Mouse (Mus musculus): Measurements from ENCODE around the gene Hoxd13. TPM values are rescaled to one million over a fixed set of nuclear protein-coding genes. Genes with fewer than 3 reads are reported as not detected.
A peak's percentile ranks its signal among the peaks of the same experiment; 100 is the strongest.

Hoxd13 gene
- polyA plus RNA-seq, 1 experiment from 2014 or later = 59.8 TPM

DNA sequence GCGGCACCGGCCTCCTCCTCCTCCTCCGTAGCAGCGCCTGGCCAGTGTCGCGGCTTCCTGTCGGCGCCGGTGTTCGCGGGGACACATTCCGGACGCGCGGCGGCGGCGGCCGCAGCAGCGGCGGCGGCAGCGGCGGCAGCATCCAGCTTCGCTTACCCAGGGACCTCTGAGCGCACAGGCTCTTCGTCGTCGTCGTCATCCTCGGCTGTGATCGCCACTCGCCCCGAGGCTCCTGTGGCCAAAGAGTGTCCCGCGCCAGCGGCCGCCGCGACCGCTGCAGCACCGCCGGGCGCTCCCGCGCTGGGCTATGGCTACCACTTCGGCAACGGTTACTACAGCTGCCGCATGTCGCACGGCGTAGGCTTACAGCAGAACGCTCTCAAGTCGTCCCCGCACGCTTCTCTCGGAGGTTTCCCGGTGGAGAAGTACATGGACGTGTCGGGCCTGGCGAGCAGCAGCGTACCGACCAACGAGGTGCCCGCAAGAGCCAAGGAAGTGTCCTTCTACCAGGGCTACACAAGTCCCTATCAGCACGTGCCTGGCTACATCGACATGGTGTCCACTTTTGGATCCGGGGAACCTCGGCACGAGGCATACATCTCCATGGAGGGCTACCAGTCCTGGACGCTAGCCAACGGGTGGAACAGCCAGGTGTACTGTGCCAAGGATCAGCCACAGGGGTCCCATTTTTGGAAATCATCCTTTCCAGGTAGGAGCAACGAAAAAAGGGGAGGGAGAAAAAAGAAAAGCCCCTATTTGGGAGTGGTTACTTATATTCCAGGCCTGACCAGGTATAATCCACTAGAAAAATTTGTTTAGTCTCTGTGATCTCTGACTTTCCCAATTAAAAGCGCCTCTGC lies 490 bp downstream of the Hoxd13 start:
- Histone ChIP-seq H3K36me3 (ENCODE audit: control insufficient read depth, insufficient read depth, low read length) (no peaks in the 10 kb centered on the region), H3K9ac (ENCODE audit: low read length) (peak overlapping the region; percentile 90), H3K9me3 (ENCODE audit: control insufficient read depth, low read length) (no peaks in the 10 kb centered on the region), H3K27ac (replicated peaks; ENCODE audit: low read depth, low read length) (peak overlapping the region; percentile 84), H3K4me2 (ENCODE audit: low read depth, severe bottlenecking) (peak overlapping the region; percentile 88), H3K27me3 (ENCODE audit: control insufficient read depth, insufficient read depth, low read length) (peaks cover 45% of the 10 kb centered on the region), H3K4me1 (ENCODE audit: control insufficient read depth, insufficient read depth, low read length) (peaks cover 7% of the 10 kb centered on the region; the same call in 1 of the 2 replicates), H3K4me3 (ENCODE audit: low read depth, low read length) (peak overlapping the region; percentile 63)
- DNase-seq (ENCODE audit: low spot score) (no peak), ATAC-seq (ENCODE audit: insufficient number of reproducible peaks, low FRiP score, low TSS enrichment, low read depth) (peak; percentile 23; the same call in 1 of the 2 replicates)
- under 1% methylated on average over 62 of the region's 74 CpGs for WGBS

DNA sequence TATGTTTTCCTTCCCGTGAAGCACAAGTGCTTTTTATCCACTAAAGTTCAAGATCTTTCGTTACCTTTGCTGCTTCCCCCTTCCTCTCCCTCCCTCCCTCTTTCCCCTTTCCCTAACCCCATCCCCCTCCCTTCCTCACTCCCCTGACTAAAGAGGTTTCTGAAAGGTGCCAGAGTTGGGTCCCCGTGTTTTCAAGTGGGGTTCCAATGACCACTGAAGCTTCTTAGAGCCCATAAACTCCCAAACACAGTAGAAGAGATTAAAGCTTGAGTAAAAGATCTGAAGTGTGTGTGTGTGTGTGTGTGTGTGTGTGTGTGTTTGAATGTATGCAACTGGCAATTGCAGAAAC lies 1.1 kb downstream of the Hoxd13 start:
- no peak for ATAC-seq (ENCODE audit: insufficient number of reproducible peaks, low FRiP score, low TSS enrichment, low read depth)
- Histone ChIP-seq H3K4me3 (ENCODE audit: low read depth, low read length) (peak overlapping the region; percentile 63), H3K9ac (ENCODE audit: low read length) (peak overlapping the region; percentile 90), H3K4me1 (ENCODE audit: control insufficient read depth, insufficient read depth, low read length) (peaks cover 13% of the 10 kb centered on the region; the same call in 1 of the 2 replicates), H3K36me3 (ENCODE audit: control insufficient read depth, insufficient read depth, low read length) (no peaks in the 10 kb centered on the region), H3K9me3 (ENCODE audit: control insufficient read depth, low read length) (no peaks in the 10 kb centered on the region), H3K27ac (replicated peaks; ENCODE audit: low read depth, low read length) (peak overlapping the region; percentile 84), H3K27me3 (ENCODE audit: control insufficient read depth, insufficient read depth, low read length) (peaks cover 44% of the 10 kb centered on the region), H3K4me2 (ENCODE audit: low read depth, severe bottlenecking) (peak overlapping the region; percentile 88)
- WGBS = 0% methylated on average over 3 of the region's 3 CpGs
- peak; percentile 42 for DNase-seq (ENCODE audit: low spot score)

DNA sequence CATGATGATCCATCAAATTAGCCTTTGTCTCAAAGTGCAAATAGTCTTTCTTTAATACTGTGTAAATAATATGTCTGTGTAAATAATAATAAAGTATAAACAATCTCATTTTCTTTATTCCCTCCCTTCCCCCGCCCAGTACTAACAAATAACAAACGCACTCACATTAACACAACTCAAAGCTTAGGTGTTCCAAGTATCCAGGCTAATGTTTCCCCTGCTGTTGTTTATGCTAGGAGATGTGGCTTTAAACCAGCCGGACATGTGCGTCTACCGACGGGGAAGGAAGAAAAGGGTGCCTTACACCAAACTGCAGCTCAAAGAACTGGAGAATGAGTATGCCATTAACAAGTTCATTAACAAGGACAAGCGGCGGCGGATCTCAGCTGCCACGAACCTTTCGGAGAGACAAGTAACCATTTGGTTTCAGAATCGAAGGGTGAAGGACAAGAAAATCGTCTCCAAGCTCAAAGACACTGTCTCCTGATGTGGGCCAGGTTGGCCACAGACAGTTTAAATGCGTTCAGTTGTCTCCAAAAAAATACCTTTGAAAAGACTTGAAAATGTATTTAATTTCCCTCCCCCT lies 1.6 kb downstream of the Hoxd13 start:
- peak overlapping the region; percentile 63 for H3K4me3 ChIP-seq (ENCODE audit: low read depth, low read length)
- H3K27ac ChIP-seq (replicated peaks; ENCODE audit: low read depth, low read length) = 0 out of 2 replicates have a peak overlapping the region, but pooled peaks have one; percentile 5
- WGBS = under 1% methylated on average over 14 of the region's 14 CpGs
- ATAC-seq (ENCODE audit: insufficient number of reproducible peaks, low FRiP score, low TSS enrichment, low read depth) (no peak), DNase-seq (ENCODE audit: low spot score) (peak; percentile 62)
- H3K9ac ChIP-seq (ENCODE audit: low read length) = peak overlapping the region; percentile 90
- peak overlapping the region; percentile 88 for H3K4me2 ChIP-seq (ENCODE audit: low read depth, severe bottlenecking)
- H3K27me3 ChIP-seq (ENCODE audit: control insufficient read depth, insufficient read depth, low read length) = peaks cover 44% of the 10 kb centered on the region
- no peaks in the 10 kb centered on the region for H3K9me3 ChIP-seq (ENCODE audit: control insufficient read depth, low read length)
- peaks cover 17% of the 10 kb centered on the region for H3K4me1 ChIP-seq (ENCODE audit: control insufficient read depth, insufficient read depth, low read length)
- H3K36me3 ChIP-seq (ENCODE audit: control insufficient read depth, insufficient read depth, low read length) = no peaks in the 10 kb centered on the region

DNA sequence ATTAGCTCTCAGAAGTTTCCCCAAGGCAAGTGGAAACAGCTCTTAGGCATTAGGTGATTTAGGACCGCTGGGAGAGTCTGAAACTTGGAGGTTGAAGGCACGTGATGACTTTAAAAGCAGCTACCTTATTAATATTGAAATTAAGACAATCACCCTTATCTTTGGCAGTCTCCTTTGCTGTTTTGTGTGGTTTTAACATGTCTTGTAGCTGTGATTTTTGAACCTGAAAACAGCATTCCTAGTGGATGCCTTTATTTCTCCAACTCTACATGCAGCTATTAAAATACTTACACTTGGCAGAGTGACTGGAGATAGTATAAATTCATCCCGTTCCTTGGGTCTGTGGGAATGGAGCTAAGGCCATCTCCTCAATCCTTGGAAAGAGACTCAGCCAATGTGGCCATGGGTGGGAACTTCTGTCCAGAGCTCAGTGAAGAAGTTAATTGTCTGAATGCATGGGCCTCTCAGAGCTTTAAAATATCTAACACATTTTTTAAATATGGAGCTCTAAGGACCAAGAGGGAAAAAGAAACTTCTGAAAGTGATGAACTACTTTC lies 2.6 kb downstream of the Hoxd13 start:
- whole genome bisulfite sequencing = 3% methylated on average over 3 of the region's 3 CpGs
- Histone ChIP-seq H3K27me3 (ENCODE audit: control insufficient read depth, insufficient read depth, low read length) (peaks cover 43% of the 10 kb centered on the region), H3K9me3 (ENCODE audit: control insufficient read depth, low read length) (no peaks in the 10 kb centered on the region), H3K4me1 (ENCODE audit: control insufficient read depth, insufficient read depth, low read length) (peaks cover 18% of the 10 kb centered on the region), H3K4me3 (ENCODE audit: low read depth, low read length) (peak overlapping the region; percentile 63), H3K4me2 (ENCODE audit: low read depth, severe bottlenecking) (peak overlapping the region; percentile 47), H3K36me3 (ENCODE audit: control insufficient read depth, insufficient read depth, low read length) (no peaks in the 10 kb centered on the region), H3K27ac (replicated peaks; ENCODE audit: low read depth, low read length) (no peak overlapping the region), H3K9ac (ENCODE audit: low read length) (peak overlapping the region; percentile 50)
- ATAC-seq (ENCODE audit: insufficient number of reproducible peaks, low FRiP score, low TSS enrichment, low read depth) = no peak
- no peak for DNase-seq (ENCODE audit: low spot score)

DNA sequence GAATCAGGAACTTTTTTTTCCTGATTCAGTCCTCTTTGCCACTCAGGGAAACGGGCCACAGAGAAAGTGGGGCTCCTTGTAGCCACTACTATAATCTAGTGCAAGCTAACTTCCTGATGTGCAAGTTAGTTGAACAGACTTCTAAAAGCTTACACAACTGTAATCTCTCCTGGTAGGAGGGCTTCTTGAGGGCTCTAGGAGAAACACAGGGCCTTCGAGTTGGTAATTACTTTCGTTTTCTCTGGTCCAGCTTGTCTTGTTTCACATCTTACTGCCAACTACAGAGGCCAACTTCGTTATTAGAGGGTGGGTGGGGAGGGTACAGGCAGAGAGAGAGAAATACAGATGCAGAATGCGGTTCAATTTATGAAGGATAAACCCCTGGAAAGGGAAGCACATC lies 3.7 kb downstream of the Hoxd13 start:
- WGBS = under 1% methylated on average over 5 of the region's 5 CpGs
- H3K27ac ChIP-seq (replicated peaks; ENCODE audit: low read depth, low read length) = 0 out of 2 replicates have a peak overlapping the region, but pooled peaks have one; percentile 74
- H3K4me1 ChIP-seq (ENCODE audit: control insufficient read depth, insufficient read depth, low read length) = peaks cover 18% of the 10 kb centered on the region
- H3K9me3 ChIP-seq (ENCODE audit: control insufficient read depth, low read length) = no peaks in the 10 kb centered on the region
- peak overlapping the region; percentile 28 for H3K4me3 ChIP-seq (ENCODE audit: low read depth, low read length)
- peak overlapping the region; percentile 55 for H3K9ac ChIP-seq (ENCODE audit: low read length)
- peaks cover 36% of the 10 kb centered on the region for H3K27me3 ChIP-seq (ENCODE audit: control insufficient read depth, insufficient read depth, low read length)
- DNase-seq (ENCODE audit: low spot score) = peak; percentile 40
- H3K36me3 ChIP-seq (ENCODE audit: control insufficient read depth, insufficient read depth, low read length) = no peaks in the 10 kb centered on the region
- H3K4me2 ChIP-seq (ENCODE audit: low read depth, severe bottlenecking) = peak overlapping the region; percentile 47
- no peak for ATAC-seq (ENCODE audit: insufficient number of reproducible peaks, low FRiP score, low TSS enrichment, low read depth)

DNA sequence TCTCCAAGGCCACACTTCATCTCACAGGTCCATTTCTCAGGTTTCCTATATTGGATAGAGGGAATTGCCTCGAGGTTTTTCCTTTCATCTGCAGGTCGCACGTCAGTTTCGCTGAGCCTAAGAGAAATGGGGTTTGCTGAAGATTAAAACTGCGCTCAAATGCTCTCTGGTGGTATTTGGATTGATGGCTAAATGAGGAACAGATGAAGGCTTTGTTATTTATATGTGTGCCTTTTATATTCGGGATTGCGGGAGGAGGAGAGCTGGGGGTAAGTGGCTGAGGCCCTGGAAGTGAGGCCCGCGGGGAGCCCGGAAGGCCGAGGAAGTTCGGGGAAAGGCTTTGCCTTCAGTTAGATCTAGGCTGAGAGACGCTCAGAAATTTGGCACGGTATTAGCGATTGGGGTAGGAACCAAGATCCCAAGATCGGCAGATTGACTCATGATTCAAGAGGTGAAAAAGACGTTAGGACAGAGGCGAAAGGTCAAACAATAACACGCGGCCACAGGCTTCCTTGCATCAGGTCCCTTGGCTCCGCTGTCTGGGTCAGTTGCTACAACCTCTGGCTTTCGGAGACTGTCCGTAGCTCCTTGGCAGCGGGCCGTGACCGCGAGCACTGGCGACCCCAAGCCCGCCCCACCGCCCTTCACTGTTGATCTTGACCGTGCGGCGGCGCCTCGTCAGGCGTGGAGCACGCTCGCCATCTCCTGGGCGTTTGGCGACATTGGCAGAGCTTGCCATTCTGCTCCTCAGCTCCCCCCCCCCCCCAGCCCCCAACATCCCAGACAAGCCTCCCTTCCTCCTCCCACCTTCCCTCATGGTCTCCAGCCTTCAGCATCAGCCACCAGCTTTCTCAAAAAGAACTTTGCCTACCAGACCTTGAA lies 4.6 kb downstream of the Hoxd13 start:
- H3K9me3 ChIP-seq (ENCODE audit: control insufficient read depth, low read length) = no peaks in the 10 kb centered on the region
- WGBS = under 1% methylated on average over 40 of the region's 40 CpGs
- peak overlapping the region; percentile 60 for H3K9ac ChIP-seq (ENCODE audit: low read length)
- H3K27ac ChIP-seq (replicated peaks; ENCODE audit: low read depth, low read length) = peak overlapping the region; percentile 90
- H3K27me3 ChIP-seq (ENCODE audit: control insufficient read depth, insufficient read depth, low read length) = peaks cover 34% of the 10 kb centered on the region
- no peaks in the 10 kb centered on the region for H3K36me3 ChIP-seq (ENCODE audit: control insufficient read depth, insufficient read depth, low read length)
- H3K4me3 ChIP-seq (ENCODE audit: low read depth, low read length) = peak overlapping the region; percentile 28
- H3K4me2 ChIP-seq (ENCODE audit: low read depth, severe bottlenecking) = peak overlapping the region; percentile 47
- peaks cover 18% of the 10 kb centered on the region for H3K4me1 ChIP-seq (ENCODE audit: control insufficient read depth, insufficient read depth, low read length)
- peak; percentile 34 for ATAC-seq (ENCODE audit: insufficient number of reproducible peaks, low FRiP score, low TSS enrichment, low read depth)
- DNase-seq (ENCODE audit: low spot score) = peak; percentile 91

DNA sequence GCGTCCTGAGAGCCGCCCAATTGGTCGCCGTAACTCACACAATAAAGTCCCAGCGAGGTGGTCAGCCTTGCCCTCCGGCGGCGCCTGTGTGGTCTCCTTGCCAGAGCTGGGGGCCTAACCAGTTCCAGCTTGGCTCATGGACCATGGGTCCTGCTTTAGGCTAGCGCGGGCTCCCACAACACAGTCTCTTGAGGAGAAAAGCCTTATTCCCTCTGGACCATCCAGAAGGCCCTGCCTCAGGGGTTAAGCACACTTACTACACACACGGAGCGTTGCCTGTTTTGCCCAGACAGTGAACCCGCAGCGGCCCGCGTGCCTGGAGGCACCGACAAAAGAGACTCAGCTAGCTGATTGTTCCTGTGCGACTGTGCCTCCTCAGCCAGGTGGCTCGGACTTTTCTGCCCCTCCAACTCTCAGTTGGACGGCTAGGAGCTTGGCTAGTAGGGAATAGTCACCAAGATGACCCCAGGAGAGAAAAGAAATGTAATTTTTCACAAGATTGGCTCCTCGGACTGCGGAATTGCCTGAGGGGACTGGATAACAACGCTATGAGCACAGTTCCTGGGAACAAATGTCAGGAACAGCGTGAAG lies 5.8 kb downstream of the Hoxd13 start:
- H3K27ac ChIP-seq (replicated peaks; ENCODE audit: low read depth, low read length) = peak overlapping the region; percentile 90
- DNase-seq (ENCODE audit: low spot score) (peak; percentile 88), ATAC-seq (ENCODE audit: insufficient number of reproducible peaks, low FRiP score, low TSS enrichment, low read depth) (peak; percentile 45; the same call in 1 of the 2 replicates)
- no peaks in the 10 kb centered on the region for H3K36me3 ChIP-seq (ENCODE audit: control insufficient read depth, insufficient read depth, low read length)
- under 1% methylated on average over 24 of the region's 24 CpGs for WGBS
- peaks cover 27% of the 10 kb centered on the region for H3K27me3 ChIP-seq (ENCODE audit: control insufficient read depth, insufficient read depth, low read length)
- H3K4me1 ChIP-seq (ENCODE audit: control insufficient read depth, insufficient read depth, low read length) = peaks cover 15% of the 10 kb centered on the region
- H3K9ac ChIP-seq (ENCODE audit: low read length) = peak overlapping the region; percentile 90
- no peaks in the 10 kb centered on the region for H3K9me3 ChIP-seq (ENCODE audit: control insufficient read depth, low read length)
- peak overlapping the region; percentile 47 for H3K4me2 ChIP-seq (ENCODE audit: low read depth, severe bottlenecking)
- H3K4me3 ChIP-seq (ENCODE audit: low read depth, low read length) = peak overlapping the region; percentile 52

Data from limb, embryonic 11.5 days (tissue).